26 mouse cellular contexts compared by ENCODE assay signal in genomic region chr1:132479438-132479837, GRCm38 (mm10). TPM values are rescaled to one million over a fixed set of nuclear protein-coding genes. Genes with fewer than 3 reads are reported as not detected.
A peak's percentile ranks its signal among the peaks of the same experiment; 100 is the strongest.
DNase-seq lines count a peak whose midpoint lies in the region; ATAC-seq and TF ChIP-seq lines count a peak whose summit lies in the region.
"Had no signal": no experiment of that assay in that cellular context is flagged by ENCODE, and none has a peak within 500 bp of the region (broad histone marks: within the 10 kb centered on the region; RNA-seq: fewer than 3 reads in every experiment).

No protein-coding gene starts in this region.

- no peaks in the 10 kb centered on the region for H3K9me3 ChIP-seq in liver, embryonic 14.5 days (ENCODE audit: control insufficient read depth, low read length)
- no peaks in the 10 kb centered on the region for H3K9me3 ChIP-seq in liver, embryonic 11.5 days (ENCODE audit: control insufficient read depth, low read length)
- H3K9me3 ChIP-seq in MEL (replicated peaks; ENCODE audit: insufficient read depth, low read length) = no peaks in the 10 kb centered on the region
- H3K9me3 ChIP-seq: embryonic facial prominence, embryonic 13.5 days; embryonic facial prominence, embryonic 15.5 days; forebrain, embryonic 10.5 days; forebrain, embryonic 12.5 days; G1E had no signal

- 80% methylated on average over 1 of the region's 1 CpGs for WGBS in liver, embryonic 14.5 days (ENCODE audit: insufficient replicate concordance)
- 86% methylated on average over 1 of the region's 1 CpGs for WGBS in liver, embryonic 11.5 days

- H3K27me3 ChIP-seq in liver, embryonic 14.5 days (ENCODE audit: control insufficient read depth, insufficient read depth, low read length) = no peaks in the 10 kb centered on the region
- no peaks in the 10 kb centered on the region for H3K27me3 ChIP-seq in liver, embryonic 11.5 days (replicated peaks; ENCODE audit: control insufficient read depth, insufficient read depth, low read length)
- H3K27me3 ChIP-seq in MEL (ENCODE audit: control insufficient read depth in 1 of 2, insufficient read depth in 2 of 2, low read length in 2 of 2) = no peaks in the 10 kb centered on the region
- H3K27me3 ChIP-seq: embryonic facial prominence, embryonic 13.5 days; embryonic facial prominence, embryonic 15.5 days; forebrain, embryonic 12.5 days had no signal

- peaks cover under 1% of the 10 kb centered on the region; the same call in 1 of the 2 replicates for H3K36me3 ChIP-seq in liver, embryonic 14.5 days (replicated peaks; ENCODE audit: control insufficient read depth, insufficient read depth, low read depth)
- 0 out of 2 replicates have a peak, but pooled peaks cover 2% of the 10 kb centered on the region for H3K36me3 ChIP-seq in liver, embryonic 11.5 days (ENCODE audit: control insufficient read depth, insufficient read depth, low read length)
- peaks cover 10 to 42% of the 10 kb centered on the region in 2 experiments for H3K36me3 ChIP-seq in MEL (ENCODE audit: control insufficient read depth in 1 of 2, insufficient read depth in 2 of 2, low read length in 2 of 2)
- H3K36me3 ChIP-seq: embryonic facial prominence, embryonic 13.5 days; embryonic facial prominence, embryonic 15.5 days; forebrain, embryonic 12.5 days had no signal

- TF ChIP-seq POLR2A in MEL (IDR thresholded peaks at IDR 0.05; ENCODE audit: control insufficient read depth in 1 of 2, insufficient read depth in 1 of 2, low read depth in 1 of 2, low read length in 2 of 2, poor library complexity in 1 of 2) = no peak

- H3K9ac ChIP-seq in liver, embryonic 14.5 days (replicated peaks) = no peak overlapping the region
- no peak overlapping the region for H3K9ac ChIP-seq in liver, embryonic 11.5 days (ENCODE audit: low read depth, low read length)
- no peak overlapping the region for H3K9ac ChIP-seq in MEL (ENCODE audit: control insufficient read depth, low read depth, low read length, poor library complexity, severe bottlenecking)
- H3K9ac ChIP-seq: embryonic facial prominence, embryonic 13.5 days; embryonic facial prominence, embryonic 15.5 days; forebrain, embryonic 12.5 days had no signal

- H3K79me2 ChIP-seq in MEL (ENCODE audit: control insufficient read depth, insufficient read depth, low read length, poor library complexity) = peaks cover 52% of the 10 kb centered on the region

- peak; percentile 55 for DNase-seq in heart, adult 11 months
- DNase-seq in heart, adult 18-20 months = no peak
- no peak for DNase-seq in liver, embryonic 14.5 days (ENCODE audit: low read depth in 3 of 3, low spot score in 3 of 3)
- DNase-seq in liver, embryonic 11.5 days (ENCODE audit: low spot score) = no peak
- no peak for DNase-seq in MEL (ENCODE audit: low read depth, low spot score)
- DNase-seq in thymus, postnatal 25 days = no peak
- DNase-seq in thymus, postnatal 36 days = no peak
- DNase-seq: adrenal gland, adult 2 months; adrenal gland, postnatal 10 days; adrenal gland, postnatal 25 days; B cell, adult 2 months; cerebellum, adult 11 months; cerebellum, adult 18-20 months; cerebellum, adult 8-10 months; cerebellum, adult 9-11 months; cerebellum, postnatal 14 days; cerebellum, postnatal 36 days; embryo, embryonic 11 days had no signal

- peaks cover 8 to 18% of the 10 kb centered on the region in 2 experiments for H3K4me1 ChIP-seq in liver, embryonic 14.5 days (replicated peaks; ENCODE audit: control insufficient read depth in 2 of 2, insufficient read depth in 2 of 2, low read length in 1 of 2)
- H3K4me1 ChIP-seq in liver, embryonic 11.5 days (replicated peaks; ENCODE audit: control insufficient read depth, insufficient read depth, low read length) = peaks cover 13% of the 10 kb centered on the region; the same call in 1 of the 2 replicates
- peaks cover 13 to 18% of the 10 kb centered on the region in 2 experiments for H3K4me1 ChIP-seq in MEL (ENCODE audit: control insufficient read depth in 1 of 2, insufficient read depth in 2 of 2, low read length in 2 of 2)

- ATAC-seq in liver, embryonic 14.5 days (ENCODE audit: insufficient read depth) = no peak
- ATAC-seq in liver, embryonic 11.5 days (replicated peaks; ENCODE audit: low FRiP score) = no peak
- ATAC-seq: CD4-positive, CD25-positive, alpha-beta regulatory T cell, adult 4 months; forebrain, embryonic 14.5 days; forebrain, embryonic 16.5 days had no signal

- no peak for TF ChIP-seq EP300 in liver, embryonic 14.5 days (IDR thresholded peaks at IDR 0.05; ENCODE audit: low read depth)
- TF ChIP-seq EP300 in MEL (IDR thresholded peaks at IDR 0.05; ENCODE audit: low read depth in 1 of 2, low read length in 2 of 2) = no peak

- H3K27ac ChIP-seq in liver, embryonic 14.5 days = no peak overlapping the region
- H3K27ac ChIP-seq in liver, embryonic 11.5 days (ENCODE audit: low read depth, low read length) = no peak overlapping the region
- no peak overlapping the region for H3K27ac ChIP-seq in MEL (ENCODE audit: control insufficient read depth, low read depth, low read length)
- H3K27ac ChIP-seq: embryonic facial prominence, embryonic 13.5 days; embryonic facial prominence, embryonic 15.5 days; forebrain, embryonic 10.5 days; forebrain, embryonic 12.5 days had no signal

- no peak for TF ChIP-seq CTCF in liver, embryonic 14.5 days (IDR thresholded peaks at IDR 0.05; ENCODE audit: low read depth)
- no peak for TF ChIP-seq CTCF in MEL (IDR thresholded peaks at IDR 0.05 in 2 of 3, conservative IDR thresholded peaks at IDR 0.05 in 1 of 3; ENCODE audit: control insufficient read depth in 1 of 3, insufficient read depth in 1 of 3, low read depth in 2 of 3, low read length in 3 of 3, poor library complexity in 1 of 3, severe bottlenecking in 1 of 3)

- peak overlapping the region; percentile 11; the same call in 1 of the 2 replicates for H3K4me2 ChIP-seq in liver, embryonic 14.5 days (ENCODE audit: low read depth)
- no peak overlapping the region for H3K4me2 ChIP-seq in liver, embryonic 11.5 days
- H3K4me2 ChIP-seq: embryonic facial prominence, embryonic 15.5 days; forebrain, embryonic 12.5 days had no signal

- no peak for TF ChIP-seq RAD21 in MEL (IDR thresholded peaks at IDR 0.05; ENCODE audit: low read depth, low read length)

- no peak overlapping the region for H3K4me3 ChIP-seq in liver, embryonic 14.5 days (ENCODE audit: insufficient read depth in 1 of 2, low read depth in 2 of 2, low read length in 2 of 2)
- no peak overlapping the region for H3K4me3 ChIP-seq in liver, embryonic 11.5 days (ENCODE audit: low read depth, low read length)
- H3K4me3 ChIP-seq in MEL (ENCODE audit: control insufficient read depth in 1 of 2, insufficient read depth in 1 of 2, low read depth in 2 of 2, low read length in 2 of 2) = no peak overlapping the region
- H3K4me3 ChIP-seq: embryonic facial prominence, embryonic 13.5 days; embryonic facial prominence, embryonic 15.5 days; forebrain, embryonic 12.5 days had no signal

TF ChIP-seq in MEL, 35 proteins besides CTCF, POLR2A, EP300 and RAD21:
- TF ChIP-seq NELFE (IDR thresholded peaks at IDR 0.05; ENCODE audit: low read depth, low read length) (no peak), MAFK (IDR thresholded peaks at IDR 0.05; ENCODE audit: borderline replicate concordance, low read depth, low read length) (peak; percentile 55; the same call in 1 of the 2 replicates), HCFC1 (IDR thresholded peaks at IDR 0.05; ENCODE audit: low read depth, low read length) (no peak)

RNA-seq across cellular contexts. Expression of gene Rbbp5, which starts 2.3 kb away (rescaled TPM):
- 10 to 100 TPM; 25.1 to 27.6 TPM for total RNA-seq in heart, adult 18-20 months (2021)
- 13.0 and 16.3 TPM in 2 replicates for polyA plus RNA-seq in liver, embryonic 14.5 days (2012; rRNA removed)
- polyA plus RNA-seq in liver, embryonic 14.5 days (2014; fragmentation: Nextera tagmentation; extraction: Ambion mirVana) = 19.9 and 20.0 TPM in 2 replicates
- polyA plus RNA-seq in liver, embryonic 11.5 days (2014; fragmentation: Nextera tagmentation; extraction: Ambion mirVana) = 46.6 and 53.8 TPM in 2 replicates
- total RNA-seq in MEL (2012; rRNA removed) = 33.2 and 33.3 TPM in 2 replicates
- polyA plus RNA-seq in MEL (2012; ENCODE audit: insufficient read depth in 1 of 2, insufficient read length in 2 of 2, low read depth in 1 of 2, low replicate concordance in 2 of 2, missing spikeins in 1 of 2) = 10 to 100 TPM in 1 of 2 experiments, not detected in 1; 43.5 TPM

RNA-seq across cellular contexts. Expression of gene Tmem81, which starts 26.6 kb away (rescaled TPM):
- total RNA-seq in heart, adult 18-20 months (2021) = 1 to 10 TPM; 1.5 TPM
- polyA plus RNA-seq in liver, embryonic 14.5 days (2012; rRNA removed) = 1.1 and 1.3 TPM in 2 replicates
- polyA plus RNA-seq in liver, embryonic 14.5 days (2014; fragmentation: Nextera tagmentation; extraction: Ambion mirVana) = 0.66 and 0.88 TPM in 2 replicates
- 2.5 and 3.1 TPM in 2 replicates for polyA plus RNA-seq in liver, embryonic 11.5 days (2014; fragmentation: Nextera tagmentation; extraction: Ambion mirVana)
- total RNA-seq in MEL (2012; rRNA removed) = 2.6 and 2.9 TPM in 2 replicates
- polyA plus RNA-seq in MEL (2012; ENCODE audit: insufficient read depth in 1 of 2, insufficient read length in 2 of 2, low read depth in 1 of 2, low replicate concordance in 2 of 2, missing spikeins in 1 of 2) = 1 to 10 TPM in 1 of 2 experiments, not detected in 1; 5.4 TPM
